Mouse (Mus musculus): ENCODE results near the gene Morn5. TPM values are rescaled to one million over a fixed set of nuclear protein-coding genes. Genes with fewer than 3 reads are reported as not detected.

Morn5 gene
- polyA plus RNA-seq, 1 experiment from 2014 or later: not detected

GRCm38 (mm10) chr2:36075210-36075609 lies 26.0 kb downstream of the Morn5 start:
- no peak for ATAC-seq
- WGBS: 87% methylated on average over 5 of the region's 5 CpGs
- H3K9ac ChIP-seq (ENCODE audit: low read depth, low read length): no peak overlapping the region
- H3K36me3 ChIP-seq (ENCODE audit: control insufficient read depth, insufficient read depth): no peaks in the 10 kb centered on the region
- peaks cover 4% of the 10 kb centered on the region; the same call in 1 of the 2 replicates for H3K27me3 ChIP-seq (replicated peaks; ENCODE audit: control insufficient read depth, insufficient read depth, low read length)
- H3K4me1 ChIP-seq (replicated peaks; ENCODE audit: control insufficient read depth, insufficient read depth, low read length): no peaks in the 10 kb centered on the region
- H3K9me3 ChIP-seq (ENCODE audit: control insufficient read depth): no peaks in the 10 kb centered on the region
- no peak overlapping the region for H3K4me3 ChIP-seq (ENCODE audit: low read depth, low read length)
- no peak overlapping the region for H3K4me2 ChIP-seq (replicated peaks; ENCODE audit: low read depth)
- no peak overlapping the region for H3K27ac ChIP-seq (ENCODE audit: low read depth, low read length)
- no peak for TF ChIP-seq CTCF (IDR thresholded peaks at IDR 0.05; ENCODE audit: low read depth)

GRCm38 (mm10) chr2:36077160-36077761 lies 28.0 kb downstream of the Morn5 start:
- H3K27me3 ChIP-seq (replicated peaks; ENCODE audit: control insufficient read depth, insufficient read depth, low read length): peaks cover 4% of the 10 kb centered on the region; the same call in 1 of the 2 replicates

GRCm38 (mm10) chr2:36081446-36081845 lies 32.2 kb downstream of the Morn5 start:
- Histone ChIP-seq H3K4me1 (replicated peaks; ENCODE audit: control insufficient read depth, insufficient read depth, low read length) (no peaks in the 10 kb centered on the region), H3K9me3 (ENCODE audit: control insufficient read depth) (no peaks in the 10 kb centered on the region), H3K9ac (ENCODE audit: low read depth, low read length) (no peak overlapping the region), H3K36me3 (ENCODE audit: control insufficient read depth, insufficient read depth) (no peaks in the 10 kb centered on the region), H3K27me3 (replicated peaks; ENCODE audit: control insufficient read depth, insufficient read depth, low read length) (peaks cover 6% of the 10 kb centered on the region; the same call in 1 of the 2 replicates), H3K4me3 (ENCODE audit: low read depth, low read length) (no peak overlapping the region), H3K27ac (ENCODE audit: low read depth, low read length) (no peak overlapping the region), H3K4me2 (replicated peaks; ENCODE audit: low read depth) (no peak overlapping the region)
- no peak for ATAC-seq
- WGBS: 16% methylated on average over 9 of the region's 9 CpGs
- TF ChIP-seq CTCF (IDR thresholded peaks at IDR 0.05; ENCODE audit: low read depth): no peak

More at GRCm38 (mm10) chr2:36077160-36077761, 28.0 kb downstream of the Morn5 start:
- Histone ChIP-seq H3K36me3 (ENCODE audit: control insufficient read depth, insufficient read depth) (no peaks in the 10 kb centered on the region), H3K9me3 (ENCODE audit: control insufficient read depth) (no peaks in the 10 kb centered on the region), H3K27ac (ENCODE audit: low read depth, low read length) (no peak overlapping the region), H3K4me3 (ENCODE audit: low read depth, low read length) (no peak overlapping the region), H3K4me2 (replicated peaks; ENCODE audit: low read depth) (no peak overlapping the region), H3K4me1 (replicated peaks; ENCODE audit: control insufficient read depth, insufficient read depth, low read length) (no peaks in the 10 kb centered on the region), H3K9ac (ENCODE audit: low read depth, low read length) (no peak overlapping the region)
- 18% methylated on average over 11 of the region's 11 CpGs for WGBS
- no peak for ATAC-seq
- TF ChIP-seq CTCF (IDR thresholded peaks at IDR 0.05; ENCODE audit: low read depth): no peak

GRCm38 (mm10) chr2:36082802-36083580 lies 33.7 kb downstream of the Morn5 start:
- Histone ChIP-seq H3K9ac (ENCODE audit: low read depth, low read length) (no peak overlapping the region), H3K36me3 (ENCODE audit: control insufficient read depth, insufficient read depth) (no peaks in the 10 kb centered on the region), H3K27ac (ENCODE audit: low read depth, low read length) (no peak overlapping the region), H3K27me3 (replicated peaks; ENCODE audit: control insufficient read depth, insufficient read depth, low read length) (0 out of 2 replicates have a peak, but pooled peaks cover 3% of the 10 kb centered on the region), H3K4me3 (ENCODE audit: low read depth, low read length) (no peak overlapping the region), H3K9me3 (ENCODE audit: control insufficient read depth) (no peaks in the 10 kb centered on the region), H3K4me2 (replicated peaks; ENCODE audit: low read depth) (no peak overlapping the region), H3K4me1 (replicated peaks; ENCODE audit: control insufficient read depth, insufficient read depth, low read length) (no peaks in the 10 kb centered on the region)
- no peak for TF ChIP-seq CTCF (IDR thresholded peaks at IDR 0.05; ENCODE audit: low read depth)
- WGBS: 80% methylated on average over 9 of the region's 9 CpGs
- no peak for ATAC-seq

- Histone ChIP-seq H3K4me2 (replicated peaks; ENCODE audit: low read depth) (no peak overlapping the region), H3K4me3 (ENCODE audit: low read depth, low read length) (no peak overlapping the region), H3K36me3 (ENCODE audit: control insufficient read depth, insufficient read depth) (no peaks in the 10 kb centered on the region), H3K9ac (ENCODE audit: low read depth, low read length) (no peak overlapping the region), H3K27me3 (replicated peaks; ENCODE audit: control insufficient read depth, insufficient read depth, low read length) (peaks cover 12% of the 10 kb centered on the region; the same call in 1 of the 2 replicates), H3K27ac (ENCODE audit: low read depth, low read length) (no peak overlapping the region), H3K9me3 (ENCODE audit: control insufficient read depth) (no peaks in the 10 kb centered on the region), H3K4me1 (replicated peaks; ENCODE audit: control insufficient read depth, insufficient read depth, low read length) (no peaks in the 10 kb centered on the region)
- WGBS: 100% methylated on average over 1 of the region's 1 CpGs
- no peak for ATAC-seq
- no peak for TF ChIP-seq CTCF (IDR thresholded peaks at IDR 0.05; ENCODE audit: low read depth)
Observed at GRCm38 (mm10) chr2:36085041-36085440, 35.8 kb downstream of the Morn5 start.

GRCm38 (mm10) chr2:36089190-36089589 lies 39.9 kb downstream of the Morn5 start:
- no peak overlapping the region for H3K9ac ChIP-seq (ENCODE audit: low read depth, low read length)
- no peak for ATAC-seq
- H3K4me1 ChIP-seq (replicated peaks; ENCODE audit: control insufficient read depth, insufficient read depth, low read length): 0 out of 2 replicates have a peak, but pooled peaks cover 5% of the 10 kb centered on the region
- no peak overlapping the region for H3K4me2 ChIP-seq (replicated peaks; ENCODE audit: low read depth)
- H3K9me3 ChIP-seq (ENCODE audit: control insufficient read depth): no peaks in the 10 kb centered on the region
- WGBS: 64% methylated on average over 3 of the region's 3 CpGs
- H3K4me3 ChIP-seq (ENCODE audit: low read depth, low read length): no peak overlapping the region
- H3K27me3 ChIP-seq (replicated peaks; ENCODE audit: control insufficient read depth, insufficient read depth, low read length): peaks cover 53% of the 10 kb centered on the region
- no peaks in the 10 kb centered on the region for H3K36me3 ChIP-seq (ENCODE audit: control insufficient read depth, insufficient read depth)
- TF ChIP-seq CTCF (IDR thresholded peaks at IDR 0.05; ENCODE audit: low read depth): no peak
- H3K27ac ChIP-seq (ENCODE audit: low read depth, low read length): no peak overlapping the region

Data from intestine, postnatal 0 days (tissue).